Mouse (Mus musculus) intestine, embryonic 14.5 days (tissue): ENCODE data around the gene Zfp428. TPM values are rescaled to one million over a fixed set of nuclear protein-coding genes. Genes with fewer than 3 reads are reported as not detected.
A peak's percentile ranks its signal among the peaks of the same experiment; 100 is the strongest.
"Not testable (repeated sequence)": the region's sequence is repeated elsewhere in the genome, so short reads cannot be mapped to it uniquely, and the experiment has no call there.

Experiments
- ATAC-seq: fragments of 200-750 bp; cut with Nextera tagmentation; replicated peaks from 2 replicates; pipeline ENCODE4 v1.8.0; 2017; ENCODE audit warnings: low read depth, moderate number of reproducible peaks, moderate TSS enrichment, moderate library complexity; ENCODE audit not compliant: low FRiP score, low TSS enrichment
- DNase-seq: peaks from one replicate; pipeline ENCODE4 v3.0.0-alpha.2; 2018; ENCODE audit warnings: low spot score
- H3K27ac ChIP-seq: fragments of 300-500 bp; sonication (generic); 2 replicates; pipeline ENCODE4 v1.5.1; 2014; ENCODE audit warnings: low read depth, mild to moderate bottlenecking, control low read depth
- H3K27me3 ChIP-seq: fragments of 300-500 bp; sonication (generic); replicated peaks from 2 replicates; pipeline ENCODE4 v1.6.1; 2014; ENCODE audit warnings: low read length, control low read depth; ENCODE audit not compliant: control insufficient read depth, insufficient read depth
- H3K36me3 ChIP-seq: fragments of 300-500 bp; sonication (generic); 2 replicates; pipeline ENCODE4 v1.6.1; 2014; ENCODE audit warnings: low read length, control low read depth; ENCODE audit not compliant: control insufficient read depth, insufficient read depth
- H3K4me1 ChIP-seq: fragments of 300-500 bp; sonication (generic); replicated peaks from 2 replicates; pipeline ENCODE4 v1.6.1; 2014; ENCODE audit warnings: low read length, control low read depth, mixed read lengths; ENCODE audit not compliant: control insufficient read depth, insufficient read depth
- H3K4me2 ChIP-seq: fragments of 300-500 bp; sonication (generic); 2 replicates; pipeline ENCODE4 v1.6.1; 2014; ENCODE audit warnings: low read length
- H3K4me3 ChIP-seq: fragments of 300-500 bp; sonication (generic); 2 replicates; pipeline ENCODE4 v1.5.1; 2014; ENCODE audit warnings: low read depth, low read length, control low read depth, mixed read lengths
- H3K9ac ChIP-seq: fragments of 300-500 bp; sonication (generic); 2 replicates; pipeline ENCODE4 v1.6.1; 2014; ENCODE audit warnings: mild to moderate bottlenecking, low read length
- H3K9me3 ChIP-seq: fragments of 300-500 bp; sonication (generic); 2 replicates; pipeline ENCODE4 v1.6.1; 2016; ENCODE audit warnings: low read length, control low read depth; ENCODE audit not compliant: control insufficient read depth
- WGBS: fragments of 180-500 bp; shearing (Covaris S2); extraction: QIAGEN DNeasy Blood & Tissue Kit; methylation state at CpG from one replicate; pipeline ENCODE4 v1.1.7; 2014; 5-methylcytosine and 5-hydroxymethylcytosine counted together
- polyA plus RNA-seq: library from polyadenylated mRNA; unstranded; fragments of >200 nt; fragmentation: Nextera tagmentation; extraction: Ambion mirVana; gene quantifications from 2 replicates; pipeline ENCODE4 v1.2.1, GENCODE M21; 2014

Zfp428 gene
- polyA plus RNA-seq, 1 experiment from 2014 or later: 30.3 TPM

GRCm38 (mm10) chr7:24519130-24519529 is 12.3 kb downstream of the Zfp428 start:
- Histone ChIP-seq H3K27ac (no peak overlapping the region), H3K9ac (no peak overlapping the region), H3K27me3 (no peaks in the 10 kb centered on the region), H3K4me3 (no peak overlapping the region), H3K4me2 (no peak overlapping the region), H3K36me3 (peaks cover 7% of the 10 kb centered on the region; the same call in 1 of the 2 replicates), H3K4me1 (no peaks in the 10 kb centered on the region), H3K9me3 (no peaks in the 10 kb centered on the region)
- 62% methylated on average over 3 of the region's 3 CpGs for WGBS
- DNase-seq (no peak), ATAC-seq (no peak)

- not testable (repeated sequence) for DNase-seq, H3K27me3 ChIP-seq, H3K9me3 ChIP-seq, H3K4me3 ChIP-seq, H3K36me3 ChIP-seq, ATAC-seq, H3K27ac ChIP-seq, H3K4me1 ChIP-seq, H3K4me2 ChIP-seq, H3K9ac ChIP-seq
- 92% methylated on average over 9 of the region's 10 CpGs for WGBS
These were observed 13.2 kb downstream of the Zfp428 start for GRCm38 (mm10) chr7:24520054-24520453.

DNA sequence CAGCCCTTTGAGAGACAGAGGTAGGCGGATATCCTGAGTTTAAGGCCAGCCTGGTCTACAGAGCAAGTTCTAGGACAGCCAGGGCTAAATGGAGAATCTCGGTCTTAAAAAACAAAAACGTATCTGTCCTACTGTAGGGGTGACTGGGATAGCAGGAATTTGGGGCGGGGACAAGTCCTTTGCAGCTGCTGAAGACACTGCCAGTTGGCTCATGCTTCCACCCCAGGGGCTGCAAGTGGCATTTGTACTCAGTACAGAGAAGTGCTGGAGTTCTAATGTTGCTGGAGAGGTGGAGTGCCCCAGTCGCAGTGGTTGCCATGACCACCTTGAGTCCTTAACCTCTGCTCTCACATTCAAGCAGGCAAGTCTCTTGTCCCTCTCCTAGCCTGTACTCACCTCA is 16.0 kb downstream of the Zfp428 start:
- no peaks in the 10 kb centered on the region for H3K9me3 ChIP-seq
- WGBS: 57% methylated on average over 5 of the region's 5 CpGs
- no peak overlapping the region for H3K27ac ChIP-seq
- no peaks in the 10 kb centered on the region for H3K27me3 ChIP-seq
- ATAC-seq (no peak), DNase-seq (no peak)
- H3K4me1 ChIP-seq: no peaks in the 10 kb centered on the region
- no peak overlapping the region for H3K9ac ChIP-seq
- H3K4me2 ChIP-seq: no peak overlapping the region
- no peak overlapping the region for H3K4me3 ChIP-seq
- H3K36me3 ChIP-seq: no peaks in the 10 kb centered on the region

DNA sequence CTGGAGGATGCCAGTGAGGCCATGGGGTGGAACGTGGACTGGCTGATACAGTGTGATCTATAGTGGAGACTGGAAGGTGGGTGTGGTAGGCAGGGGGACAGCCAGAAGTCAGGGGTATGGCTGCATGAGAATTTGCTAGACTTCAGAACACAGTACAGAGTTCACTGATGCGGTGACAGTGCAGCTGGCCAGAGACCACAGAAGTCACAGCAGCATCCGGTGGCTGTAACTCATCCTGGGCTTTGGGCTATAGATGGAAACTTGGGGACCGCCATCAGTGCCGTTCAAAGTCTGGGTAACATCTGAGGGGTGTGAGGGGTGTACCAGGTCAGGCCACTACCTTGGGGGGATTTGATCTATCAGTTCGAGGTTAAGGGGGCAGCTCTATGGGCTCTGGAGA is 16.9 kb downstream of the Zfp428 start:
- H3K9me3 ChIP-seq: no peaks in the 10 kb centered on the region
- H3K4me3 ChIP-seq: no peak overlapping the region
- no peaks in the 10 kb centered on the region for H3K4me1 ChIP-seq
- no peak overlapping the region for H3K27ac ChIP-seq
- WGBS: 86% methylated on average over 6 of the region's 6 CpGs
- no peaks in the 10 kb centered on the region for H3K36me3 ChIP-seq
- no peaks in the 10 kb centered on the region for H3K27me3 ChIP-seq
- H3K4me2 ChIP-seq: no peak overlapping the region
- DNase-seq (no peak), ATAC-seq (no peak)
- no peak overlapping the region for H3K9ac ChIP-seq

DNA sequence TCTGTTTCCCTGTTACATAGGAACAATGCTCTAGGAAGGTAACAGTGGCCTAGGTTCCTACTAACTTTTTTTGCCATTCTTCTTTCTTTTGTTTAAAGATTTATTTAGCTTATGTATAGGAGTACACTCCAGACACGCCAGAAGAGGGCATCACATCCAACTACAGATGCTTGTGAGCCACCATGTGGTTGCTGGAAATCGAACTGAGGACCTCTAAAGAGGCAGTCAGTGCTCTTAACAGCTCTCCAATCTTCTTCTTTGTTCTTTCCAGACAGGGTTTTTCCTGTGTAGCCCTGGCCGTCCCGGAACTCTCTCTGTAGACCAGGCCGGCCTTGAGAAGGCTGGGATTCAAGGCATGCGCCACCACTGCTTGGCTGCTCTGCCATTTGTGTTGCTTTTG is 18.2 kb downstream of the Zfp428 start:
- DNase-seq: no peak
- no peak overlapping the region for H3K4me2 ChIP-seq
- ATAC-seq: no peak
- no peaks in the 10 kb centered on the region for H3K9me3 ChIP-seq
- no peaks in the 10 kb centered on the region for H3K36me3 ChIP-seq
- no peak overlapping the region for H3K27ac ChIP-seq
- no peak overlapping the region for H3K4me3 ChIP-seq
- H3K4me1 ChIP-seq: peaks cover 7% of the 10 kb centered on the region
- no peak overlapping the region for H3K9ac ChIP-seq
- whole genome bisulfite sequencing: 82% methylated on average over 6 of the region's 6 CpGs
- no peaks in the 10 kb centered on the region for H3K27me3 ChIP-seq

DNA sequence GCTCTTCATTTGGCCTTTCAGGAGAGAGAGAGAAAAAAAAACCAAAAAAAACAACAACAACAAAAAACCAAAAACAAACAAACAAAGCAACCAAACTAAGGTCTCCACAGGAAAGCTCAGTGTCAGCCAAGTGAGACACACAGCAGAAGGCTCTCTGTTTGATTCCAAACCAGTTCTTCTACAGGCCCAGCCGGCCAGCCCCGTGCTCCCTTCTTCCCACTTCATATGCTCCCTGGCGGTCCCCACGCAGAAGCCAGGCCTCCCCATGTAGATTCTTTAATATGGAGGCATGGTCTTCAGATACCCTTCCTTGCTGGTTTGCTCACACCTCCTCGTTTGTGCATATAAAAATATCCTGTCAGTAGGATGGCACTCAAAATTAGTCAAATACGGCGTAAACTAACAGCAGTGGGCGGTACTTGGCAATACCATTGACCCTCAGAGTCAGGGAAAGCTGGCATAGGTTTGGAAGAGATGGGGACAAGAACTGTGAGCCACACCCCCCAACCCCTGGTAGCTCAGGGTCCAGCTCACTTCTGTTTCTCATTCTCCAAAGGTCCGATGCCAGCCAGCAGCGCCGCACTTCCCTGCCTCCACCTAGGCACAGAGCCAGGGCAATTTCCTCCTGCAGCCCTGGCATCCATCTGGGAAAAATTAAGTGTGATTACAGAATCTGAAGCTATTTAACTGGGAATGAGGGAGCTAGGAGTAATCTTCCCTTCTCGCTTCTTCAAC is 19.0 kb downstream of the Zfp428 start:
- DNase-seq (no peak), ATAC-seq (no peak)
- H3K4me2 ChIP-seq: no peak overlapping the region
- H3K27ac ChIP-seq: no peak overlapping the region
- no peaks in the 10 kb centered on the region for H3K9me3 ChIP-seq
- WGBS: 92% methylated on average over 12 of the region's 12 CpGs
- no peak overlapping the region for H3K4me3 ChIP-seq
- H3K9ac ChIP-seq: no peak overlapping the region
- peaks cover 7% of the 10 kb centered on the region for H3K4me1 ChIP-seq
- H3K36me3 ChIP-seq: no peaks in the 10 kb centered on the region
- no peaks in the 10 kb centered on the region for H3K27me3 ChIP-seq

DNA sequence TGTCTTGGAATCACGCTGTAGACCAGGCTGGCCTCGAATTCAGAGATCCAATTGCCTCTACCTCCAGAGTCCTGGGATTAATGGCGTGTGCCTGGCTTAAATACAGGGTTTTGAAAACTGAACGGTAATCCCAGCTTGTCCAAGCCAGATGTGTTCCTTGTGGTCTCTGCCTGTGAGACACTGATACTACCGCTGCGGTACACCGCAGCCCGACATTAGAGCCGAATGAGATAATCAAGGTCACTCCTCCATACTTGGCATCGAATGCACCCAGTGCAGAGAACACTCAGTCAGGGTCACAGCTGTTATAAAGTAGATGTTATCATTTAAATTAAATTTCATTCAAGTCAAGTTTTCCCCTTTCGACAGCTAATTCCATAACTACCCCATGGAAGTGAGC is 22.1 kb downstream of the Zfp428 start:
- Histone ChIP-seq H3K9ac (no peak overlapping the region), H3K36me3 (peaks cover 8% of the 10 kb centered on the region; the same call in 1 of the 2 replicates), H3K27me3 (0 out of 2 replicates have a peak, but pooled peaks cover 3% of the 10 kb centered on the region), H3K27ac (no peak overlapping the region), H3K9me3 (no peaks in the 10 kb centered on the region), H3K4me1 (peaks cover 15% of the 10 kb centered on the region), H3K4me2 (no peak overlapping the region), H3K4me3 (no peak overlapping the region)
- WGBS: 94% methylated on average over 11 of the region's 11 CpGs
- no peak for DNase-seq
- no peak for ATAC-seq

DNA sequence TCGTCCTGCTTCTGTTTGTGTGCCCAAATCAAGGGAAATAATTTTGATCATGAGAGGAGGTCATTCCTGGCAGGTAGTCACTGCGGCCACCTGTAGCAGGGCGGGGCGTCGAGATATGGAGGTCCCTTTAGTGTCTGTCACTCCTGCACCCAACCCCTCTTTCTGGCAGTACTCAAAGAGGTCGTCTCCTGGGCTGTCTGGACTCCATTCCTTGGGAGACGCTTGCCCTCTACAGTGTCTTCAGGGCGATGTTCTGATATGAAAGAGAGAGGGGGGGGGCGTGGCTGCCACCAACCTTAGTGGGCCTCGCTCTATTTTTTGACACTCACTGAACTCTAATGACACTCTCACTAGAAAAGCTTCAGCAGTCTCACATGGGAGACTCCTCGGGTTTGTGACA is 22.8 kb downstream of the Zfp428 start:
- Histone ChIP-seq H3K27me3 (0 out of 2 replicates have a peak, but pooled peaks cover 3% of the 10 kb centered on the region), H3K4me3 (peak overlapping the region; percentile 82), H3K4me2 (peak overlapping the region; percentile 93), H3K36me3 (peaks cover 15% of the 10 kb centered on the region), H3K9me3 (no peaks in the 10 kb centered on the region), H3K9ac (peak overlapping the region; percentile 69), H3K4me1 (peaks cover 15% of the 10 kb centered on the region), H3K27ac (peak overlapping the region; percentile 88)
- no peak for ATAC-seq
- 56% methylated on average over 11 of the region's 11 CpGs for WGBS
- DNase-seq: no peak
